Mouse (Mus musculus) gastrocnemius, postnatal 14 days (tissue): Measurements from ENCODE around the gene Ryk. TPM values are rescaled to one million over a fixed set of nuclear protein-coding genes. Genes with fewer than 3 reads are reported as not detected.

Source experiments
- DNase-seq: peaks from one replicate; pipeline ENCODE4 v3.0.0; 2021; ENCODE audit warnings: mixed read lengths
- intact Hi-C: fragments of 180-260 bp; cut with DNase I; formaldehyde crosslinking; loops from one replicate; pipeline ENCODE4 v1.15.1; 2025; ENCODE audit warnings: low total_unique reads
- total RNA-seq, 2 experiments: library from RNA; stranded (reverse); gene quantifications; 2 replicates each; pipeline ENCODE4 v1.2.3; 2021

The Ryk gene
- total RNA-seq, 2 experiments from 2014 or later, result 43.8 to 46.8 TPM

GRCm38 (mm10) chr9:102924627-102925316 lies 90.1 kb downstream of the Ryk start:
- DNase-seq, result no peak
- intact Hi-C loops, result no loop called here

GRCm38 (mm10) chr9:102926137-102926536 lies 91.4 kb downstream of the Ryk start:
- no peak for DNase-seq
- intact Hi-C loops, result no loop called here

GRCm38 (mm10) chr9:102929776-102930175 lies 95.1 kb downstream of the Ryk start:
- DNase-seq, result no peak
- intact Hi-C loops, result no loop called here

- DNase-seq, result no peak
- intact Hi-C loops, result no loop called here
Observed at GRCm38 (mm10) chr9:102933925-102934721, 99.4 kb downstream of the Ryk start.

- no peak for DNase-seq
- intact Hi-C loops, result no loop called here
Observed at GRCm38 (mm10) chr9:102942221-102942620, 107.5 kb downstream of the Ryk start.

GRCm38 (mm10) chr9:102944891-102945290 lies 110.2 kb downstream of the Ryk start:
- intact Hi-C loops, result no loop called here
- DNase-seq, result no peak

- intact Hi-C loops, result no loop called here
- no peak for DNase-seq
Observed at GRCm38 (mm10) chr9:102946469-102947015, 111.8 kb downstream of the Ryk start.

- intact Hi-C loops, result no loop called here
Observed at GRCm38 (mm10) chr9:102948706-102949105, 114.0 kb downstream of the Ryk start.

GRCm38 (mm10) chr9:102951091-102951994 lies 116.6 kb downstream of the Ryk start:
- intact Hi-C loops, result no loop called here
- DNase-seq, result no peak

More at GRCm38 (mm10) chr9:102948706-102949105, 114.0 kb downstream of the Ryk start:
- DNase-seq, result no peak

GRCm38 (mm10) chr9:102955866-102956265 lies 121.1 kb downstream of the Ryk start:
- no peak for DNase-seq
- intact Hi-C loops, result no loop called here

Other genes with a start within 250 kb of the Ryk start
- 100 to 1,000 TPM; 223 to 226 TPM for gene Anapc13, start 208.6 kb upstream of the Ryk start, total RNA-seq
- gene Cep63, start 208.4 kb upstream of the Ryk start, total RNA-seq, result 10 to 100 TPM; 24.1 to 24.4 TPM
- gene Amotl2, start 118.2 kb upstream of the Ryk start, total RNA-seq, result 10 to 100 TPM; 19.4 to 25.0 TPM
- under 1 TPM; 0.62 to 0.78 TPM for gene Slco2a1, start 153.8 kb downstream of the Ryk start, total RNA-seq